10 mouse cellular contexts compared by ENCODE assay signal in the genomic region with DNA sequence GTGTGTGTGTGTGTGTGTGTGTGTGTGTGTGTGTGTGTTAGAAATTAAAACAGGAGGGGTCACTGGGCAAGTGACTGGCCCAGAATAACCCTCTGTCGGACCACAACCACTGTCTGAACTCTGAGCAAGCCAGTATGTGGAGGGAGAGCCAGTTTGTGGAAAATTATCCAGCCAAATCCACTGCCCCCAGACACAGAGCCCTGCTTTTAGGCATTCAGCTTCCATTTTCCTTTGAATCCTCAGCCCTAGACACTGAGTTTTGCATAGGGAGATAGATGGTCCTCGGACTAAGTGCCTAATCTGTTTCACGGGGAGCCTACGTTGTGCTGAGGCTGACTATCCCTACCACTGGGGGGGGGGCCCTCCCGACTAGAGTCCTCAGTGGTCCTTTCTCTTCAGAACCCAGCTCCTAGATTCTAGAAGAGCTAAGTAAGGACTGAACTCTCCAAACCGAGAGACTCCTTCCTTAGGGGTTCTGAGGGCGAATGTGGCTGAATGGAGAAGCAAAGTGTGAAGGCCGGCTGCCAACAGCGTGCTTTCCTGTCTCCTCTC.
DNase-seq lines count a peak whose midpoint lies in the region; ATAC-seq and TF ChIP-seq lines count a peak whose summit lies in the region.
"Had no signal": no experiment of that assay in that cellular context is flagged by ENCODE, and none has a peak within 500 bp of the region (broad histone marks: within the 10 kb centered on the region; RNA-seq: fewer than 3 reads in every experiment).

No protein-coding gene starts in this region.

- TF ChIP-seq CTCF in MEL (IDR thresholded peaks at IDR 0.05 in 2 of 3, conservative IDR thresholded peaks at IDR 0.05 in 1 of 3; ENCODE audit: control insufficient read depth in 1 of 3, insufficient read depth in 1 of 3, low read depth in 2 of 3, low read length in 3 of 3, poor library complexity in 1 of 3, severe bottlenecking in 1 of 3) = peak; percentile 44 to 64 (median 50)

- H3K79me2 ChIP-seq in MEL (ENCODE audit: control insufficient read depth, insufficient read depth, low read length, poor library complexity) = no peaks in the 10 kb centered on the region

- H3K9ac ChIP-seq in hindbrain, embryonic 11.5 days (ENCODE audit: low read depth, low read length) = no peak overlapping the region
- no peak overlapping the region for H3K9ac ChIP-seq in MEL (ENCODE audit: control insufficient read depth, low read depth, low read length, poor library complexity, severe bottlenecking)
- H3K9ac ChIP-seq in embryonic facial prominence, embryonic 11.5 days (replicated peaks; ENCODE audit: low read length) = no peak overlapping the region
- H3K9ac ChIP-seq in intestine, embryonic 16.5 days (ENCODE audit: low read depth, low read length) = no peak overlapping the region
- H3K9ac ChIP-seq: liver, embryonic 12.5 days had no signal

- H3K4me1 ChIP-seq in hindbrain, embryonic 10.5 days (replicated peaks) = peaks cover 65% of the 10 kb centered on the region
- peaks cover 10% of the 10 kb centered on the region; the same call in 1 of the 2 replicates for H3K4me1 ChIP-seq in hindbrain, embryonic 11.5 days (replicated peaks; ENCODE audit: control insufficient read depth, insufficient read depth, low read length)
- H3K4me1 ChIP-seq in MEL (ENCODE audit: control insufficient read depth in 1 of 2, insufficient read depth in 2 of 2, low read length in 2 of 2) = peaks cover 0 to 6% of the 10 kb centered on the region in 2 experiments; a peak in 1 of 4 replicates
- peaks cover 3% of the 10 kb centered on the region for H3K4me1 ChIP-seq in embryonic facial prominence, embryonic 11.5 days (ENCODE audit: control insufficient read depth, insufficient read depth, low read length)
- peaks cover 35% of the 10 kb centered on the region for H3K4me1 ChIP-seq in intestine, embryonic 16.5 days (ENCODE audit: control insufficient read depth, insufficient read depth, low read length)

- no peak for TF ChIP-seq EP300 in MEL (IDR thresholded peaks at IDR 0.05; ENCODE audit: low read depth in 1 of 2, low read length in 2 of 2)

- no peak for DNase-seq in hindbrain, embryonic 10.5 days (ENCODE audit: low spot score)
- no peak for DNase-seq in hindbrain, embryonic 11.5 days (ENCODE audit: low spot score)
- DNase-seq in MEL (ENCODE audit: low read depth, low spot score) = no peak
- DNase-seq in embryonic facial prominence, embryonic 11.5 days (ENCODE audit: low spot score) = no peak
- DNase-seq in MN1 (ENCODE audit: low spot score) = no peak
- DNase-seq: thymus, postnatal 14 days had no signal

- no peak for ATAC-seq in hindbrain, embryonic 11.5 days (ENCODE audit: low FRiP score)
- ATAC-seq in embryonic facial prominence, embryonic 11.5 days (replicated peaks; ENCODE audit: insufficient number of reproducible peaks, low FRiP score, low TSS enrichment, low read depth) = no peak
- ATAC-seq in intestine, embryonic 16.5 days = no peak
- no peak for ATAC-seq in inflammation-experienced regulatory T-cells, adult 6 months
- ATAC-seq: liver, embryonic 12.5 days had no signal

- no peak overlapping the region for H3K4me2 ChIP-seq in hindbrain, embryonic 11.5 days (replicated peaks; ENCODE audit: low read depth, low read length)
- no peak overlapping the region for H3K4me2 ChIP-seq in embryonic facial prominence, embryonic 11.5 days (ENCODE audit: low read depth, low read length)
- H3K4me2 ChIP-seq in intestine, embryonic 16.5 days (ENCODE audit: low read depth, low read length) = no peak overlapping the region
- H3K4me2 ChIP-seq: liver, embryonic 12.5 days; midbrain, embryonic 11.5 days had no signal

- no peak for TF ChIP-seq POLR2A in MEL (IDR thresholded peaks at IDR 0.05; ENCODE audit: control insufficient read depth in 1 of 2, insufficient read depth in 1 of 2, low read depth in 1 of 2, low read length in 2 of 2, poor library complexity in 1 of 2)

- no peaks in the 10 kb centered on the region for H3K27me3 ChIP-seq in hindbrain, embryonic 10.5 days (ENCODE audit: insufficient read depth, poor library complexity, severe bottlenecking)
- H3K27me3 ChIP-seq in hindbrain, embryonic 11.5 days (ENCODE audit: control insufficient read depth, insufficient read depth, low read length) = no peaks in the 10 kb centered on the region
- no peaks in the 10 kb centered on the region for H3K27me3 ChIP-seq in MEL (ENCODE audit: control insufficient read depth in 1 of 2, insufficient read depth in 2 of 2, low read length in 2 of 2)
- H3K27me3 ChIP-seq in embryonic facial prominence, embryonic 11.5 days (ENCODE audit: control insufficient read depth, insufficient read depth, low read length) = no peaks in the 10 kb centered on the region
- no peaks in the 10 kb centered on the region for H3K27me3 ChIP-seq in intestine, embryonic 16.5 days (replicated peaks; ENCODE audit: control insufficient read depth, insufficient read depth, low read length)
- H3K27me3 ChIP-seq: liver, embryonic 12.5 days had no signal

- H3K36me3 ChIP-seq in hindbrain, embryonic 10.5 days = no peaks in the 10 kb centered on the region
- H3K36me3 ChIP-seq in hindbrain, embryonic 11.5 days (ENCODE audit: control insufficient read depth, insufficient read depth, low read length) = no peaks in the 10 kb centered on the region
- peaks cover 0 to 5% of the 10 kb centered on the region in 2 experiments; a peak in 1 of 4 replicates for H3K36me3 ChIP-seq in MEL (ENCODE audit: control insufficient read depth in 1 of 2, insufficient read depth in 2 of 2, low read length in 2 of 2)
- H3K36me3 ChIP-seq in embryonic facial prominence, embryonic 11.5 days (replicated peaks; ENCODE audit: control insufficient read depth, insufficient read depth, low read depth, low read length) = no peaks in the 10 kb centered on the region
- no peaks in the 10 kb centered on the region for H3K36me3 ChIP-seq in intestine, embryonic 16.5 days (ENCODE audit: control insufficient read depth, insufficient read depth, low read length)
- H3K36me3 ChIP-seq: liver, embryonic 12.5 days had no signal

- H3K4me3 ChIP-seq in hindbrain, embryonic 10.5 days = no peak overlapping the region
- H3K4me3 ChIP-seq in hindbrain, embryonic 11.5 days (ENCODE audit: low read depth, low read length) = no peak overlapping the region
- H3K4me3 ChIP-seq in MEL (ENCODE audit: control insufficient read depth in 1 of 2, insufficient read depth in 1 of 2, low read depth in 2 of 2, low read length in 2 of 2) = no peak overlapping the region
- no peak overlapping the region for H3K4me3 ChIP-seq in embryonic facial prominence, embryonic 11.5 days (ENCODE audit: low read depth, low read length)
- no peak overlapping the region for H3K4me3 ChIP-seq in intestine, embryonic 16.5 days (ENCODE audit: low read length)
- H3K4me3 ChIP-seq: liver, embryonic 12.5 days had no signal

- 94% methylated on average over 9 of the region's 9 CpGs for WGBS in hindbrain, embryonic 10.5 days
- 93% methylated on average over 9 of the region's 9 CpGs for WGBS in hindbrain, embryonic 11.5 days
- WGBS in embryonic facial prominence, embryonic 11.5 days = 89% methylated on average over 9 of the region's 9 CpGs
- WGBS in intestine, embryonic 16.5 days = 91% methylated on average over 9 of the region's 9 CpGs

- no peaks in the 10 kb centered on the region for H3K9me3 ChIP-seq in hindbrain, embryonic 10.5 days
- H3K9me3 ChIP-seq in hindbrain, embryonic 11.5 days (ENCODE audit: control insufficient read depth, low read length) = no peaks in the 10 kb centered on the region
- no peaks in the 10 kb centered on the region for H3K9me3 ChIP-seq in MEL (replicated peaks; ENCODE audit: insufficient read depth, low read length)
- no peaks in the 10 kb centered on the region for H3K9me3 ChIP-seq in embryonic facial prominence, embryonic 11.5 days (replicated peaks; ENCODE audit: control insufficient read depth, low read length)
- no peaks in the 10 kb centered on the region for H3K9me3 ChIP-seq in intestine, embryonic 16.5 days (ENCODE audit: control insufficient read depth, low read length)
- H3K9me3 ChIP-seq: liver, embryonic 12.5 days had no signal

- H3K27ac ChIP-seq in hindbrain, embryonic 10.5 days = peak overlapping the region; percentile 66
- no peak overlapping the region; the same call in 1 of the 2 replicates for H3K27ac ChIP-seq in hindbrain, embryonic 11.5 days (ENCODE audit: low read depth, low read length)
- no peak overlapping the region for H3K27ac ChIP-seq in MEL (ENCODE audit: control insufficient read depth, low read depth, low read length)
- peak overlapping the region; percentile 54 for H3K27ac ChIP-seq in embryonic facial prominence, embryonic 11.5 days (replicated peaks; ENCODE audit: low read depth, low read length)
- H3K27ac ChIP-seq in intestine, embryonic 16.5 days (ENCODE audit: low read length) = peak overlapping the region; percentile 84
- H3K27ac ChIP-seq: liver, embryonic 12.5 days had no signal

- no peak for TF ChIP-seq RAD21 in MEL (IDR thresholded peaks at IDR 0.05; ENCODE audit: low read depth, low read length)

TF ChIP-seq in MEL, 35 proteins besides CTCF, POLR2A, EP300 and RAD21:
- TF ChIP-seq POLR2AphosphoS2 (IDR thresholded peaks at IDR 0.05; ENCODE audit: low read length) (no peak), SMC3 (IDR thresholded peaks at IDR 0.05; ENCODE audit: low read depth, low read length) (peak; percentile 55), TCF12 (IDR thresholded peaks at IDR 0.05; ENCODE audit: low read depth, low read length) (no peak)
TF ChIP-seq in MEL: peak in this region for 1.

Comparison
In these comparisons a context has a peak if more than half of its experiments do, and no peak if none do; other contexts are left out.
1. H3K27ac ChIP-seq: peak in hindbrain, embryonic 10.5 days (single experiment), embryonic facial prominence, embryonic 11.5 days (single experiment) and intestine, embryonic 16.5 days (single experiment); none in hindbrain, embryonic 11.5 days (single experiment) and MEL (single experiment).